Mouse (Mus musculus) cerebellum, postnatal 36 days (tissue): ENCODE data around the gene Gabra4.
"Not testable (repeated sequence)": the region's sequence is repeated elsewhere in the genome, so short reads cannot be mapped to it uniquely, and the experiment has no call there.

Experiments
- DNase-seq, 2 experiments: peaks; one replicate each; pipeline ENCODE4 v3.0.0; 2021 to 2022; ENCODE audit warnings: mixed read lengths in 2 of 2

Gene Gabra4

DNA sequence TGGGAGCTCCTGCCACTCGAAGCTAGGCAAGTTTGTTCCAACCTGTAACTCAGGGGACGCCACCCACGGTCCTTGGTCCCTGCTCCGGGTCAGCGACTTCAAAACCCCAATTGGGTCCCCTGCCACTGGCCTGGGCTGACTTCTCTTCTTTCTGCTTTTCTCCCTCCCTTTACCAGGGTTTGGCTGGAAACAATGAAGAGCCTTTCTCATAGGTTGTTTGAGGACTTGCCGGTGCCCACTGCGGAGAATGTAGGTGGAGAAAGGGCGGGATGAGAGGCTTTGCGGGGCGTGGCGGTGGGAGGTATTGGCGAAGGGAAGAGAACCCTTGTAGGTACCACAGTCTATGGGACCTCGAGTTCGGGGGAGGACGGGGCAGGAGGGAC, at the start of gene Gabra4:
Gene Gabra4 (minus strand): TSS at position 194 of the 383 bp plus-strand sequence.
- peak in 1 of 2 experiments; percentile 27 for DNase-seq

DNA sequence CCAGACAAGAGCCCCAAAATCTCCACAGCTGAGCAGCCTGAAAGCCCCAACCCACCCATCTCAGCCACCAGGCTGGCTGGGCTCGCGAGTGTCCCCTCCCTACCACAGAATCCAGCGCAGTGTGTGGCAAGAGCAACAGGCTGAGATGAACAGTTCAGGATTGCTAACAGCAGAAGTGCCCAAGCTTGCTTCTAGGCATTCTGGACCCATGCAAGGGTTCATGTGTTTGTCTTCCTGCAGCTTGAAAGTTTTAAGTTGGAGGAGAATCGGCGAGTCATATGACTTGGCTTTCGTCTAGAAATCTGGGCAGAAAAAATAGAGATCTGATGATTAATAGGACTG, 43.1 kb upstream of the Gabra4 start:
- DNase-seq: no peak

DNA sequence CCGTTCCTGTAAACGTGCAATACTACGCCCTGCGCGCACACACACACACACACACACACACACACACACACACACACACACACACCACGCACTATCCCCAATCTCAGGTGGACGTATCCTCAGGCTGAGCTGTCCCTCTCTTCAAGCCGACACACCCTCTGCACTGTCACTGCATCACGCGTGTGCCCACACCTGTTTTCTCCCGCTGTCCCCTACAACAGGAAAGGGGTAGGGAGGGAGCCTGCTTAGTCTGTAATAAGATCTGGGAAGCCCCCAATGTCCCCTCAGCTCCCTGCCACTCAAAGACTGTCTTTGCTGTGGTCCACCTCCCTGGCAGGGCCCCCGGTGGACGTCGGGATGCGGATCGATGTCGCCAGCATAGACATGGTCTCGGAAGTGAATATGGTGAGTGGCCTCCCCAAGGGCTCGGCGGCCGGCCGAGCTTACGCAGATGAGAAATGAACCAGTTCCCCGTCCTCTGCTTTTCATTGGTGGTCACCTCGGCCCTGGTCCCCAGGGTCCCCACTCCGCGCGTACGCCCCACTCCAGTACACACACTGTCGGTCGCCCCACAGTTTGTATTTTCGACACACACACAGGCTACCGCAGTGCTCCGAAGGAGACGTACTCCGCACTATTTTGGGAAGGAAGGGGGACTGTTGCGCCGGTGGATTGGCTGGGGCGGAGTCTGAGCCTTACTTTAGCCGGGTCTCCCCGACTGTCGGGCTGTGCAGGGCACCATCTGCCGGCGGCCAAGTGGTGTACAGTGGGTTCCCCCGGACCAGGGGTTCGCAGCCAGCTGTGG, 42.6 kb upstream of the Gabra4 start:
- DNase-seq: peak; percentile 61 to 64

DNA sequence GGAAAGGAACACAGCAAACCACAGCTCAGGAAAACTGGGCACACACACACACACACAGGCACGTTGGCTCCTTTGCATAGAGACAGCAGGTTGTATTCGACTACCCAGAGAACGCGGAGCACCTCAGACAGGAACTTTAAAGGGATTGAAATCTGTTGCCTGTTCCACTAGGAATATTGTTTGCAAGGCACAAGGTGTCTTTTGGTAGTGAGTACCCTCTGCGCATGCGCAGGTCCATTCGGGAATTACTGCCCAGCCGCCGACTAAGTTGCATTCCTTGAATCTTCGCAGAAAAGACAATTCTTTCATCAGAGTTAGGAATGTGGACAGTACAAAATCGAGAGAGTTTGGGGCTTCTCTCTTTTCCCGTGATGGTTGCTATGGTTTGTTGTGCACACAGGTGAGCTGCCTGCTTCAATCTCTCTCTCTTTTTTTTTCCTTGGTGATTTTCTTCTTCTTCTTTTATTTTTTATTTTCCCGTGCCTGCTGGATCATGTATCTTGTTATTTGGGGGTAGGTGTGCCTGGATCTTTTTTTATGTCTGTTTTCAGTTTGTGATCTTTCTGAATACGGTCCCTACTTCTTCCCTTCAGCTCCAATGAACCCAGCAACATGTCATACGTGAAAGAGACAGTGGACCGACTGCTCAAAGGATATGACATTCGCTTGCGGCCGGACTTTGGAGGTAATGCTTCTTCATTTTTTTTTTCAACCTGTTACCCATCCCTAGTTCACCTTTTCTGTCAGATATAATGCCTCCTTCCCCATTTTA, 41.8 kb upstream of the Gabra4 start:
- peak; percentile 78 to 79 for DNase-seq

DNA sequence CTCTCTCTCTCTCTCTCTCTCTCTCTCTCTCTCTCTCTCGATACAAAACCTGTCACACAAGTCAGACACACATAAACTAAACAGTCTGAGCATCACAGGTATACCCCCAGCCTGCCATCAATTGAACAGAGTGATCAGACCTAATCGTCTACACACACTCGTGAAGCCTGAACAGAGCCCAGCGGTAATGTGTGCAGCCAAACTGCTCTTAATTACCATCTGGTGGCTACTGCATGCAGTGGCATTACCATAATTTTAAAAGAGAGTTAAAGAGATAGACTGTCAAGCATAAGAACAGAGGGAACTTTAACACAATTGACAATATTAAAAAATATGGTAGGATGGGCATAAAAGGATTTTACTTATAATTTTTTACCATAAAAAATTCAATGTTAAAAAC, 7.5 kb upstream of the Gabra4 start:
- DNase-seq: no peak

DNA sequence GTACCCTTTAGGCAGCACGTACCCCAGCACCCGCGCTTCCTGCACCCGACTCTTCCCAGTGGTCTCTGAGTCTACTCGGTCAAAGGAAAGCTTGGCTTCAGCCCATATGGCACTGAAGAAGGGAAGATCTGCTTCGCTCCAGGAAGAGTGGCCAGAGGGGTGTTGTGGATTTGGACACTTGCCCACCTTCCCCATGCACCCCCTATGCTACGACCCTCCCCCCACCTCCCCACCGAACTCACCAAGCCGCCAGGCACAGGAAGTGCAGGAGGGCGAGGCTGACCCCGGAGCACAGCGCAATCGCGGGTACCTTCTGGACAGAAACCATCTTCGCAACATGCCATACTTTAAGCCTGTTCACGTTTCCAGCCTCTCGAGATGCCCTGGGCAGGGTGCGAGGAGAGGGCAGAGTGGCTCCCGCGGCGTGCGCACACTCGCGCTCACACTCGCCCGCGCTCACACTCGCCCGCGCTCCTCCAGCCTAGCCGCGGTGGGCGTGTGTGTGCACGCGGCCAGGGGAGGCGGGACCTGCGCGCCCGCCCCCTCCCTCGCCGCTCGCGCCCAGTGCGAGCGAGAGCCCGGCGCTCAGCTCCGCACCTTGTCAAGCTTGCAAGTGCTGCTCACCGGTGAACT, 510 bp downstream of the Gabra4 start, which contains the start of gene Gabrb1:
Gene Gabrb1 (plus strand): TSS at position 632 of the 633 bp plus-strand sequence.
- DNase-seq: peak; percentile 38 to 53

DNA sequence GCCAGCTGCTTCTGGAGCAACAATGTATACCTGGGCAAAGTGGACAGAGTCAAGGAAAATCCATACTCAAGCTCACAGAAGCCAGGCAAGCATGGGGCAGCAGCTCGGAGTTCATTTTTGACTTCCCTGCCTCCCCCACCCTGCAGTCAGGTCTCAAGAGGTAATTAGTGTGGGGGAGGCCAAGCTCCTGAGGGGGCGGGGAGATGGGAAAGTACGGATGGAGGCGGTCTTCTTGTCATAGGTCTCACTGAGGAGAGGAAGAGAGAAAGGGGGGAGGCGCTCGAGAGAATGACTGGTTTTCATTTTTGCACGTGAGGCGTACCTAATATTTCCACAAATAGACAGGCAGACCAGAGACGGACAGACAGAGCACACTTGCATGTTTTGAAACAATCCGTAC, 1.3 kb downstream of the Gabra4 start:
- DNase-seq: peak; percentile 25 to 28

DNA sequence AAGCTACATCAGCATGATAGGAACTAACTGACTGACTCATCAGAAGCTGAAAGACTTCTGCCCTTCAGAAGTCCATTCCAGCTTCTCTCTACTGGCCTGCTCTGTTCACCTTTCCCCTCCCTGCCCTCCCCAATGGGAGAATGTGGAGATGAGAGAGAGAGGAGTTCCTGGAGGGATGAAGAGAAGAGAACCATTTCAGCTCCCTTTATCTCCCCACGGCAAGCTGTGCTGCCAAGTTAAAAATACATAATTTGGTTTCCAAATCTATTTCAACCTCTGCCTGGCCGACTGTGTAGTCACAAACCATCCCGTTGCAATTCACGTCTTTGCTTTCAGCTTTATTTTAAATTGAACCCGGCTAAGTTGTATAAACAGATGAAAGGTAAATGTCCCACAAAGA, 4.1 kb downstream of the Gabra4 start:
- no peak for DNase-seq

DNA sequence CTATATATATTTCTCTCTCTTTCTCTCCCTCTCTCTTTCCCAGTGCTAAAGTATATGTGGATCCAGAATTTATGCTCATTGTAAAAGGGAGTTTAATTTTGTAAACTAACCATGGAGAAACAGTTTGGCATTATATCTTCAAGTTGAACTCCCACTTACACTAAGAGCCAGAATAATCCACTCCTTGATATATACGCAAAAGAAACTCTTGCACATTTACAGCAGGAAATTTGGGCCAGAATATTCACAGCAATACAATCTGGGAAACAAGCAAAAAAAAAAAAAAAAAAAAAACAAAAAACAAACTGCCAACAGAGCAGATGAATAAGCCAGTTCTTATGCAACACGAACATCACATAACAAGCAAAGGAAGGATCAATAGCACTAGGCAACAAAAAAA, 10.0 kb downstream of the Gabra4 start:
- no peak for DNase-seq

DNA sequence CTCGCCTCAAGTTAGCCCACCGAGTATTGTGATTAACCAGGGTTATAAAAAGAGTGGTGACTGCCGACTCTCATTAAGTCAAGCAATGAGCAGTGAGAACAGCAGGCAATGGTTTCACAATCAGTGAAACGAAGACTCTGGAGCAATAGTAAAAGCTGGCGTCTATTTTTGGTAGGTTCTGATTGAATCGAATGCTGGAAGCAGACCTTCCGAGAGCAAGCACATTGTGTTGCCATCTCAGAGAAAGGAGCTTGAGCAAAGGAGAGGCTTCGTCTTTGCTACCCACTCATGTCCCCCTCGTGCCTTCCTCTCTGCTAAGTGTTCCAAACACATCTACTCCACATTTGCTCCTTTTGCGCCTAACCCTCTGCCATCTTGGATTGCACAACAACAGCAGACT, 18.3 kb downstream of the Gabra4 start:
- DNase-seq: no peak

DNA sequence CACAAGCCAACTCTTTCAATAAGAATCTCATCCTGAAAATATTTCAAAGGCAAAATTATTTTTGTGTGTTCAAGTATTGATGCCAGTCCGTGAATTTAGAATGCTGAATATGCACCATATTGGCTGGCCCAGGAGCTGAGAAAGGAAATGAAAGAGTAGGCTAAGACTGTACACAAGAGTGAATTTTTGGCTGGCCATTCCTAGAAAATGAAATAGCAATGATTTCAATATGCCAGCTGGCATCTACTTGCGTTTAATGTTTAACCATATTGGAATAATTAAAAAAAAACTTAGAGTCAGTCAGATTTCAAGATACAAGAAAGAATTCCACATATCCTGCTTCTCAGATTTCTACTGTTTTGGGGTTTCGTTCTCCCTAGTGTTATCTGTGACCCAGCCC, 30.3 kb downstream of the Gabra4 start:
- DNase-seq: no peak

DNA sequence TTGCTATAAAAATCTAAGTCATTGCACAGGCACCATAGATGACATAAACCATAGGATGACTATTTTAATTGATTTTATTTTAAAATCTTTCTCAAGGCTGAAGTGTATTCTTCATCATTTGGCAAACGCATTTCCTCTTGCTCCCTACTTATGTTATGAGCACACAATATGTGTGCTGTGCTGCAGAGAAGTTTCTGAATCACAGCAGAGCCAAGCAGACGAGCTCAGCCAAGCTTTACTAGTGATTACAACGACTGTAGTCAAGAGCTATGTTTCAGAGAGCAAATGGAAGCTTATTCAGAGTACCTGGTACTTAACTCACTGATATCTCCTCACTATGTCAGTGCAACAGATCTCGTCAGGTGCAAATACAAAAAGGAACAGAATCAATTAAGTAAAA, 41.4 kb downstream of the Gabra4 start:
- DNase-seq: no peak

DNA sequence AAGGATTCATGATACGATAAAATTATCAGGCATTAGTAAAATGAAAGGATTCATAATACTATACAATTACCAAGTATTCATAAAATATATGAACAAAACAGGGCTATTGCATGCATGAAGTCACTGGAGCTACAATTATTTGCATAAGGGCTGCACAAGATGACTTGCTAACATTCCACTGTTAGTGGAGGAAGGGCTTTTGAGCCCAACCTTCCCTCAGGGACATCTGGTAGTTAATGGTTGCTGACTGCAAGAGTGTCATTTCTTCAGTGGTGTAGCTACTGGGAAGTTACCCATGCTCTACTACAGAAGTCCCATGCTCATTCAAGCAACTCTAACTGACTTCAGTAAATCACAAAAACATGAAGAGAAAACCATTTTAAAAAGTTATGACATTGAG, 43.8 kb downstream of the Gabra4 start:
- no peak for DNase-seq

DNA sequence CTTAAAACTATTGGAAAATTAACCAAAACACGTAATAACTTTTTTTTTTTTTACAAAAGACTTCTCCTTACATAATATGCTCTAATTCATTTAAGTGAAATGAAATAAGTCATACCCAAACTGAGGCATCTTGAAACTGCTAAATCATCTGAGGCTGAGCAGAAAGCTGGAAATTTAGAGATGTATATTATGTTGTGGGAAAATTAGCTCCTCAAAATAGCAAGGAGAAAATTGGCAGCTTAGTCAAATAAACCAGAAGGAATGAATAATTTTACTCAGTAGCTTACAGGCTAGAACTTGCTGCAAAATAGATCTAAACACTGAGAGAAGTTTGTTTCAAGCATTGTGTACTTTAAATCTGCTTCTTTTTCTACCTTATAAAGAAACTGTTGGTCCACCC, 49.4 kb downstream of the Gabra4 start:
- DNase-seq: no peak

DNA sequence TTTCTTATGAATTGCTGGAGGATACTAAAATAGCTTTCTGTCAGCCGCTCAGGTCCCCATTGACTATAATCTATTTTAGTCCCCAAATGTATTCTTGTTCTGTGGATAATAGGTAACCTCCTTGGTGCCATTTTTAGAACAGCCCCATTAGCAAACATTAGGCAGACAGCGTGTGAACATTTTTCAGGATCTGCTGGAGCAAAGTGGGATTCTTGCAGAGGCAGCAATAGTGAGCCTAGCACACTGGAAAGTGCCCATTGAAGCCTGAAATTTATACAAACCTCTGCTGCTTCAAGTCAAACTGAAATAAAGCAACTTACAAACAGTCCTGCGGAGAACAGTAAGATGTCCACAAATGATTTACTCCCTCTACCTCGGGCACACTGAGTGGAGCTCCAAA, 51.2 kb downstream of the Gabra4 start:
- no peak for DNase-seq

DNA sequence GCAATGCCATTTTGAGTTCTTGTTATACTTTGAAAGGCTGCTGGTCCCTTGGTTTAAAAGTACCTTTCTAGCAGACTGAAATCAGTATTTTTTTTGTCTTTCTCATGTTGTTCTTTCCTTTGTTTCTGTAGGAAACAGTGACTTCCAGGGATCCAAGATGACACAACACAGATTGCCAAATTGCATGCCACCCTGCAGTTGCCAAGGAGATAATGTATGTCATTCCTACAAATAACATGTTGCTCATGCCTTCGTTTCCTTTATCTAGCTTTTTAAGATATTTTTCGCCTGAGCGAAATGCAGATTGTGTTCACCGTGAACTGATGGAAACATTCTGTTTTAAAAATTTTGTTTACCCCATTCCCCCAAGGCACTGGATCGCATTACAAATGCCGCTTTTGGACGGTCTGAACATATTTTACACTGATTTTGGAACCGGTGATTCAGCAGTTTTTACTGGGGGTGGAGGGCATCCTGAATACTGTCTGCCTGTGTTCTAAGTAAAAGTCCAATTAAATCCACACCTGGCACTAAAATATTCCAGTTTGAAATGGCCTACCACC, 53.9 kb downstream of the Gabra4 start:
- no peak for DNase-seq

DNA sequence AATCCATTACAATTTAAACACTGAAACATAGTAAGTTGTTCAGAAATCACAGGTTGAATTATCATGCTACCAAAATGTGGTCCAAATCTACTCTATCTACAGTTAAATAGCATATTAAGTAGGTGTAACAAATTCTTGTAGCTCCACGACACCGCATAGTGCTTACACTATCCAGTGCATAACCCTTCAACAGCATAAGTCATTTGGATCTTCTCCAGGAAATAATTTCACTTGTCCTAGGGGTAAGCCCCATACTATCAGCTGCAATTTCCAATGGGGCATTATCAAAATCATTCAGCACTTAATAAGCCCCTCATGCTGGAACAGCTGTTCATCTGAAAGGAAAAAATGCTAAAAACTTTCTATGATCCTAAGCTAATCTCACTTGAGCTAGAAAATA, 62.8 kb downstream of the Gabra4 start:
- no peak for DNase-seq

DNA sequence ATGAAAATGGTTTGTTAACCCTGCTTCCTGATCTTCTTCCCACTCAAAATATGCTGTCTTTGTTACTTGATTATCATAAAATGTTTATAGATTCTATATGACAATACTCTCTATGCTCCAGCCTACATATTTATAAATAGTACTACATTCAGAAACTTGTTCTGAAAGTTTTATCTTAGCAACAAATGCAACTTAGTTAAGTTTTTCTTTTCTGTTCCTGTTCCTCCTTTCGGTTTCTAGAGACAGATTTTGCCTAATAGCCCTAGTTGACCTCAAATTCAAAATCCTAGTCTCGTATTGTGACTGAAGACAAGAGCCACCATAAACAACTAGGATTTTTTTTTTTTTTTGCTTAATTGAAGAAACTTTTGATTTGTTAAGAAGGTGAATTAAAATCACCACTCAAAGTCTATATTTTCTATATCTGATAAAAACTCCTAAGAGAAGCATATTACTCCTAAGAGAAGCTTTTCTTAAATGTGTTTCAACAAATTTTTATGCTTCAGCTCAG, 64.3 kb downstream of the Gabra4 start:
- no peak for DNase-seq

DNA sequence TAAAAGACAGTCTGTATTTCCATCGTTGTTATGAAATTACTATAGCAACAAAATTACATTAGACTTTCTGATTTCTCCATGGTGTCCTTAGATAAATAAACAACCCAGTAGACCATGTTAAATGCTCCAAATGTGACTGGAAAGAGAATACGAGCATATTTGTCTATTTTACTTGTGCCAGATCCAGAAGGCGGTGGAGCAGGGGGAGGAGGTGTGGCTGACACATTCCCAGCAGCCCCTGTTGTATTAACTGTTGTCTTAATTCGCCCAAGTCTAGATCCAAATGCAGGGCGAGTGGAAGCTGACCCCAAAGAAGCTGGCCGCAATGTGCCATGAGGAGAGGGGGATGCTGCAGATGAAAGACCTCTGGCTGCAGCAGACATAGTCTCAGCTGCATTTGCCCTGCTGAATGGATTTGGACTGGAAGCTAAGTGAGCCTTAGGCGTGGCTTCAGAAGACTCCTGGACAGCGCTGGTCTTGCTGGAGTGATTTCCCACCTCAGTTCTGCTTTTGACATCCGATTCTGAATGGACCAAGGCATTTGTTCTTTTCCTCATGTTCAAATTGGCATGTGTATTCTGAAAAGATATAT, 86.4 kb downstream of the Gabra4 start:
- DNase-seq: no peak

DNA sequence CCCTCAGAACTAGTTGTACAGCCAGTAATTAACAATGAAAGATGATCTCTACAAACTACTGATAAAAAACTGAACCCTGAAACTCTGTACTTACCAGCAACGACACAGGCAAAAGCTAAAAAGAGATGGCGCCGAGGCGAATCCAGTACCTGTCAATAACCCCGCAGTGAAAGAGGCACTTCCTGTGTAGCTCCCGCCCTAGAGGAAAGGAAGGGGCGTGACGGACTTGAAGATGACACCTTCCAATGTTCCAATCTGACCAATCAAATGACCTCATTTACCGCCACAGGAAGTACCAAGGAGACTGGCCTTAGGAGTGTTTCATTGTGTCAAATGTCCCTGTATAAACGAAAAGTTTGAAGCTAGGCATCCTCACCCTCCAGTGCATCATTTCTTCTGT, 110.0 kb downstream of the Gabra4 start, which contains the start of gene Cox7b2:
Gene Cox7b2 (minus strand): TSS at position 127 of the 400 bp plus-strand sequence.
- DNase-seq: no peak

DNA sequence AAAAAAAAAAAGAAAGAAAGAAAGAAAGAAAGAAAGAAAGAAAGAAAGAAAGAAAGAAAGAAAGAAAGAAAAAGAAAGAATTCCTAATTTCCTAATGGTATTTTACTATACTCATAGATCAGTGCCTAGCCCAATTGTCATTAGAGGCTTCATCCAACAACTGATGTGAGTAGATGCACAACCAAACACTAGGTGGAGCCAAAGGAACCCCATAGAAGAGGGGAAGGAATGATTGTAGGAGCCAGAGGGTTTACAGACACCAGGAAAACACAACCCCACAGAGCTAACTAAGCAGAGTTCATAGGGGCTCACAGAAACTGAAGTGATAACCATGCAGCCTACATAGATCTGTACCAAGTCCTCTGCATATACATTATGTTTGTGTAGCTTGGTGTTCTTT, 112.6 kb downstream of the Gabra4 start:
- DNase-seq: no peak

DNA sequence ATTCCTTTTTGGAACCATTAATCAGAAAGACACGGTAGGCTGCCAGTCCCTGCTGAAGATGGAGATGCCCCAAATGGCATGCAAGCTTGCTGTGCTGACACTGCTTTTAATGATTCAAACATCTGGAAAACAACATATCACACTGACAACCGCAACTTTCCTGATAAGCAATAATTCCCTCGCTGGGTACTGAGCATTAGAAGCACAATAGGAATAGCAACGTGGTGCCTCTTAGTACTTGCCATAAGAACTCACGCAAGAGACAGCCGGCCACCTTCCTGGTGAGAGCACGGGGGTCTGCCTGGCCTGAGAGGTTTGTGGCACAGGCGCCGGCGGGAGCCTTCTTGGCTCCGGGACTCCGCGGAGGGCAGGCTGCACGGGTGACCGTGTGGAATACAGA, 132.6 kb downstream of the Gabra4 start:
- DNase-seq: not testable (repeated sequence)
